Mouse (Mus musculus) skeletal muscle tissue, adult 2 months (tissue): ENCODE results near the gene Prrc2b.

Experiments
- DNase-seq: peaks from one replicate; pipeline ENCODE4 v3.0.0-alpha.2; 2012; ENCODE audit warnings: low read depth, low spot score

The Prrc2b gene

GRCm38 (mm10) chr2:32137667-32138266 lies 13.1 kb upstream of the Prrc2b start:
- DNase-seq: peak; percentile 100

DNA sequence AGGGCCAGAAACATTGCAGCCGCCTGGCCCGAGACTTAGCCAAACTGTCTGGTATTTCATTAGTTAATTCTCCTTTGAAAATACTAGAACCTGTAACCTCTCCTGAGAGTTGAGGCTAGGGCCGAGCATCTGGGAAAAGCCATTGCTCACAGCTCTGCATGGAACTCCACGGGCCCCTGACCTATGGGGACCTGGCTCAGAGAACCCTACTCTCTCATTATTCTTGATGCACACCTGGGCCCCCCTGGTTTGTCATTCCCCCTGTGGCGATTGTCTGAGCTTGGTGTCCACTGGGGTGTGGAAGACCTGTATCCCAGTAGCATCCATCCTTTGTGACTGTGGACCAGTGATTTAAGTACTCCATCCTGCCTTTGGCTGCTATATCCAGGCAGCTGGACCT lies 11.5 kb upstream of the Prrc2b start:
- DNase-seq: no peak

GRCm38 (mm10) chr2:32140498-32140934 lies 10.4 kb upstream of the Prrc2b start:
- no peak for DNase-seq

- DNase-seq: no peak
Measured at GRCm38 (mm10) chr2:32141602-32142001, 9.3 kb upstream of the Prrc2b start.

GRCm38 (mm10) chr2:32142368-32142767 lies 8.5 kb upstream of the Prrc2b start:
- DNase-seq: no peak

DNA sequence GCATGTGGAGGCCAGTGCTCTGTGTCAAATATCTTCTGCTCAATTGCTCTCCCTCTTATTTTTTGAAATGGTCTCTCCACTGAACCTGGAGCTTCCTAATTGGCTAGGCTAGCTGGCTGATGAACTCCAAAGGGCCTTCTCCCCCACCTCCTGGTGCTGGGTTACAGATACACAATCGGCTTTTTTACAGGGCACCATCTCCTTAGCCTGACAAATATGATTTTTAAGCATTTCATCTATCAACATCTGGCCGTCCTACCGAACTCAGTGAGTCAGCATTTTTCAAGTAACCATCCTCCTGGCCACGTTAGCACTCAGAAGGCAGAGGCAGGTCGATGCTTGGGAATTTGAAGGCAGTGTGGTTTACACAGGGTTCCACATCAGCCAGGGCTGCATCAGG lies 6.2 kb upstream of the Prrc2b start:
- DNase-seq: no peak

DNA sequence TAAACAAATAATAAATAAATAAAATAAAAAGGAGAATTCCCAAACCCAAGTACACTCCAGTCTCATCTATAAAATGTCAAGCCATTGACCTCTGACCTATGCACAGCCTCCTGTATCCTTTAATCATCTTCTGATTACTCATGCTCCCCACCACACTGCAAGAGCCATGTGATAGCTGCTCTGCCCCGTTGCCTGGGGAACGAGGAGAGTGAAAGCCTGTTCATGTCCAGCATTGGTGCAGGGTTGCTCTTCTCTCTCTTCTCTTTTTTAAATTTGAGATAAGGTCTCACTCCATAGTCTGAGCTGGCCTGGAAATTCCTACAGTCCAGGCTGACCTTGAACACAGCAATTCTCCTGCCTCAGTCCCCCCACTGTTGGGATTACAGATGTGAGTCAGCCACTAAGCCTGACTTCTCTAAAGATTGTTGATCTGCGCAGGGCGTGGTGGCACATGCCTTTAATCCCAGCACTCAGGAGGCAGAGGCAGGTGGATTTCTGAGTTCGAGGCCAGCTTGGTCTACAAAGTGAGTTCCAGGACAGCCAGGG lies 4.2 kb upstream of the Prrc2b start:
- DNase-seq: no peak

DNA sequence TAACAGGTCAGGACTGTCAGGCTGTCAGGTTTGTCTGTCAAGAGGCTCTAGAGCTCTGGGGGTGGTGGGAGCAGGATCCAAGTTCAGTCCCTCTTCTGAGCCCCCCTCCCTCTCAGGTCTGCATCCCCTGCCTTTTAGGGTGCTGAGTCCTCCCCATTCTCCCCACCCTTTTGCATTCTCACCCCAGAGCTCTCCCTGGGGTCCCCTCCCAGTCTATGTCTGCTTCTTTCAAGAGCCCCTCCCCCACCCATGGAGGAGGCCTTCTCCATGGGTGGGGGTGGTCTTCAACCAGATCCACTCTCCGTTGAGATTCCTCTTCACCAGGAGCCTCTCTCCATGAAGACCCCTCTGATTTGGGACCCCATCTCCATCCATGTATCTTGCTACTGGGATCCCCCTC lies 747 bp upstream of the Prrc2b start:
- DNase-seq: no peak

- DNase-seq: no peak
Measured at GRCm38 (mm10) chr2:32150562-32150923, 339 bp upstream of the Prrc2b start.

DNA sequence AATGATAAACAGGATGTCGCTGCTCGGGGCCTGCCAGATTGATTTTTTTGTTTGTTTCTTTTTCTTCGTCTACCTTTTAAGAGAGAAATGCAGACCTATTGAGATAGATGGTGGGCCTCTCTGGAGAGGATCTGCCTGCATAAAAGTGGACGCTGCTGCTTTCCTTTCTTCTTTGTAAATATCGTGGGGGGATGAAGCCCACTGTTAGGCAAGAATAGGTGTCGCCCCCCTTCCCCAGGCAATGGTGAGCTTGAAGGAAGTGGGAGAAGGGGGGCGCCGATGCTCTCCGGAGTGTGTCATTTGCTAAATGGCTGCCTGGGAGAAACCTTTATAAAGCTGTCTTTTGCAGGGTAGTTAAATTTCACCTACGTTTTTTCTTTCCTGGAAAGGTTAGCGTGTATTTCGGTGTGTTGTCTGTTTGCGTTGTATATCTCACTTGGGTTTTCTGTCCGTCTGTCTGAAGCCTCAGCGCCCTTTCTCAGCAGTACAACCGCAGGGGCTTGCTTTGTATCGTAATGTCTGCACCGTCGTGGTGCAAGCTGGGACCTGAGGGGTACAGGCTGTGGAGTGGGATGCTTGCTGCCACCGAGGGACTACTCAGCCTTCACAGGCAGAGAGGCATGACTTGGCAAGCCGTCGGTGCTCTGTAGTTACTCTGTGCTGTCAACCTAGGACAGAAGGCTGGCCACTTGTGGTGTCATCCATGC lies 931 bp downstream of the Prrc2b start:
- no peak for DNase-seq

DNA sequence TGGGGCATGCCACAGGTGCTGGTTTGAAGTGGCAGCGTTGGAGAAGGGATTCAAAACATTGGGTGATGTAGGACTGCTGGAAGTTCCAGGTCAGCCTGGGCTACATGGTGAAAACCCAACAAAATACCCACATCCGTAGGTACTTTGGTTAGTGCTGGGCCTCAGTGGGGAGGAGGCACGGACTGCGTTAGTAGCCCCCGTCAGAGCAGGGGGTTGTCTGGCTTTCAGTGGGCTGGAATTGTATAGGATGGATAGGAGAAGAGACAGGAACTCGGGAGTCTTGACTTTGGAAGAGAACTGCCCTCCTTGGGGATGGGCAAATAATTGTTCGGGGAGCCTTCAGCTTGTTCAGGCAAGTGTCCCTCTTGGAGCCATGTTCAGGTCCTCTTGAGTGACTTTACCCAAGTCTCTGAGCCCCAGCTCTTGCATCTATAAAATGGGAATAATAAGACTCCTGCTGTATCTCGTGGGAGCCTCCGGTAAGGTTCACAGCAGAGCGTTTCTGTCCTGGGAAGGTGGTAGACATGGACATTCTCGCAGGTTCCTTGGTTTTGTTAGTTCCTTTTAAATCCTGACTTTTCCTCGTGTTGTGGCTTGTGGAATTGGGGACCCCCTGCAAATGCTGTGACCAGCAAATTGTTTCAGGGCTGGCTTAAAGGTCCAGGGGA lies 1.6 kb downstream of the Prrc2b start:
- DNase-seq: no peak

- no peak for DNase-seq
Measured at GRCm38 (mm10) chr2:32153041-32153790, 2.3 kb downstream of the Prrc2b start.

DNA sequence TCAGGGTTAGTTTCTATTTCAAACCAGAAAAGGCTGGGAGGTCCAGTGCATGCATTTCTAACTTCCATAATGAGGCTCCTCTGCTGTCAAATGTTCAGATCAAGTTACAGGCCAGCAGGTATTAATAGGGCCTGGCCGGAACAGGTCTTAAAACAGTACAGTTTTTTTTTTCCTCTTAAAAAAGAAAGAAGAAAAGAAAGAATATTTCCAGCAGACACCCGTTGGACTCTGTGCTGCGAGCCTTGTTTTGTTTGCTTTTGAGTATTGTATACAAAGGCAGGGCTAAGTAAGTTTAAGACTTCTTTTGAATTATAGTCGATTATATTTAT lies 2.9 kb downstream of the Prrc2b start:
- DNase-seq: no peak

DNA sequence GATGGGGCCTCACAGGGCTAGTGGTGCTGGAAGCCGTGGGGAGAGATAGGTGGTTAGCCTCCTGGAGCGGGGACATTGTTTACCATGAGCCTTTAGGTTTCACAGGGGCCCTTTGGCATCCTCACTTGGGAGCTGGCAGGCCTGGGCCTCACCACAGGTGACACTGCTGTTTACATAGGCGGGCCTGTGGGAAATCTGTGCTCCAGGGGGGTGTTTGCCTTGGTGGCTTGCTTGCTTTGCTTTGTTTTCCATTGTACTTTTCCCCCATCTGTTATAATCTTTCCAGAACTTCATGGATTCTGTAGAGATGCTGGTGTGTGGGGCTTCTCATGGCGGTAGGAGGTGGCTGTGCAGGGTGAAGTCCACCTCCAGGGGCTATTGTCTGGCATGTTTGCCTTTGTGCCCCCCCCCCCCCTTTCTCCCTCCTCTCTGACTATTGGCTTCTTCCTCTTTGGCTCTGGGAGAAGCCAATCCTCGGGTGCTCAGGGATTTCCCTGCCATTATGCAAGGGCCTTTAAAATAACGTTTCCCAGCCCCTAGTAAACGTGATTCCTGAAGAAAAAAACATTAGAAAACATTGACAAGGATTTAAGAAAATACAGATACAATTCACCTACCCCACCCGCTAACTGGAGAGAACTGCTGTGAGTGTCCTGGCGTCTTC lies 3.6 kb downstream of the Prrc2b start:
- DNase-seq: no peak

DNA sequence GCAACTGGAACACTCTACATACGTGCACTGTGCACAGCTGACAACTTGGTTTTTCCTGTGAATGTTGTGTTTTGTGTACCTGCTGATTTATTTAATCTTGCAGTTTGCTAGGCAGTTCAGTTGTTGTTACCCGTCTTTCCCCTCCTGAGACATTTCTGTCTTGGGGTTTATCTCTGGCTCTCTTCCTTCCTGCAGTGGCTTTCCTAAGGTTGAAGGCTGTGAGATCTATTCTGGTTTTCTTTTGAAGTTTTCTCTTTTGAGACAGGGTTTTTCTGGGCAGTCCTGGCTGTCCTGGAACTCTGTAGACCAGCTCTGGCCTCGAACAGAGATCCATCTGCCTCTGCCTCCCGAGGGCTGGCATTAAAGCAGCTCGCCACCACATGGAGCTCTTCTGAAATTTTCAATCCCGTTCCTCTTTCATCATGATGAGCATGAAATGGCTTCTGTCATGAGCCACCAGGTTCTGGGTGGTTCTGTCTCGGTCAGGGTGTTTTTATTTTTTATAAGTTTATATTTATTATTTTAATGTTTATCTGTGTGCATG lies 4.2 kb downstream of the Prrc2b start:
- no peak for DNase-seq

- DNase-seq: no peak
Measured at GRCm38 (mm10) chr2:32155614-32156013, 4.7 kb downstream of the Prrc2b start.

DNA sequence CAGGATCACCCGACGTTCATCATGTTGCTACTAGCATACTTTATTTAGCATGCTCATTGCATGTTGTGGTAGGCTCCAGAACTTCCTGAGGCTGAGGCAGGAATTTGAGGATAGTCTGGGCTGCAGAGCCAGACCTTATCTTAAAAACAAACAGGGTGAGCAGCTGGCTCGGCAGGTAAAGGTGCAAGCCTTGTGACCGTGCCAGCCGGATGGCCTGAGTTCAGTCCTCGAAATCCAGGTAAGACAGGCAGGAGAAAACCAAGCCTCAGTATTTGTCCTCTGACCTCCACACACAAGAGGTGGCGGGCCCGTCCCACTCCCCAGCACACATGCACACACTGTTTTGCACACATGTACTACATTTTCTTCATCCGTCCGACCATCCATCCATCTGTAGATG lies 5.8 kb downstream of the Prrc2b start:
- no peak for DNase-seq

- DNase-seq: no peak
Measured at GRCm38 (mm10) chr2:32157328-32157727, 6.4 kb downstream of the Prrc2b start.

DNA sequence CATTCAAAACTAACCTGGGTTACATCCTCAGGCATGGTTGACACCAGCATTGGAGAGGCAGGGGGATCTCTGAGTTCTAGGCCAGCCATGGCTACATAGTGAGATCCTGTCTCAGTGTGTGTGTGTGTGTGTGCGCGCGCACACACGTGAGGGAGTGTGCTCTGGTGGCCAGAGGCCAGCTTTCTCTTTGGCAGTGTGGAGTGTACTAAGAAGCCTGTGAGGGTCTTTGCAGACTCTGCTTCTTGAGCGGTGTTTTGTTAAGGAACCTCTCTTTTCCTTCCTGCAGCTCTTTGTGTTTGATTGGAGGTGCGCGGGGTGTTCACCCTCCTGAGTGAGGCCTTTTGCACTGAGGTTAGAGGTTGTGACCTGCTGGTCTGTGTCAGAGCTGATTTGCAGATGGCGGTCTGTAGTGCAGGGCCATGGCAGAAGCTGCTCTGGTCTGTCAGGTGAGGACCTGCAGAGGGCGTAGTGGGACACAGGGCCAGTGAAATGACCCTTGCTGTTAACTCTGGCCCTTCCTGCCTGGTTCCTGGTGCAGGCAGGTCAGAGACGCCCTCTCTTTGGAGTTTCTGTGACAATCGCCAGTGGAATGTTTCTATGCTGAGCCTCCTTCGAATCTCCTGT lies 7.8 kb downstream of the Prrc2b start:
- DNase-seq: no peak

DNA sequence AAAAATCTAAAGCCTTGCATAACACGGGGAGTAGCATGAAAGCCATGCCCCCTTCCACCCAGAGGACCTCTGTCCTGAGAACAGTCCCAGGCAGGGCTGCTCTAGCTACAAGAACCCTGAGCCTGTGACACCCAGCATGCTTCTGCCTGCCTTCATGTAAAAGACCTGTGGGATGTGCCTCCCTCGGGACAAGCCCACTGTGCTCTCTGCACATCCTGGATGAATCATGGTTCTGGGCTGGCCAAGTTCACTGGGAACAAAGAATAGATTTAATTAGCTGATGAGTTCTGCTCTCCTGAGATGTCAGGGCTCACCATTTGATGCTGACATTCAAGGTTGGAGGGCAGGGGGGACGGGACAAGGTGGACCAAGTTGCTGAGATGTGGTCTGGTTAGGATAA lies 9.6 kb downstream of the Prrc2b start:
- no peak for DNase-seq

DNA sequence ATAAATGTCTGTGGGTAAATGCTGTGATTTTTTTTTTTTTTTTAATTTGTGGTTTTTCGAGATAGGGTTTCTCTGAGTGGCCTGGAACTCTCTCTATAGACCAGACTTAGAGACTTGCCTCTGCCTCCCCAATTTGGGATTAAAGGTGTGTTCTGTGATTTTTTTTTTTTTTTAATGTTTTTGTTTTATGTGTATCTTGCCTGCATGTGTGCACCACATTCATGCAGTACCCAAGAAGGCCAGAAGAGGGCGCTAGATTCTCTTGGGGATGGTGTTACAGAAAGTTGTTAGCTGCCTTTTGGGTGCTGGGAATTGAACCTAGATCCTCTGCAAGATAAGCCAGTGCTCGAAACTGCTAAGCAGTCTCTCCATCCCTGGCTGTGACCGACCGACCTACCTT lies 10.1 kb downstream of the Prrc2b start:
- DNase-seq: no peak
